Mouse (Mus musculus): ENCODE measurements around the gene Tff3. TPM values are rescaled to one million over a fixed set of nuclear protein-coding genes. Genes with fewer than 3 reads are reported as not detected.

Tff3 gene
- polyA plus RNA-seq (2012; rRNA removed), result not detected in 2 replicates

GRCm38 (mm10) chr17:31129452-31129851 is at the start of gene Tff3:
Gene Tff3 (minus strand): TSS chr17:31129646.
- DNase-seq (ENCODE audit: low spot score), result no peak

GRCm38 (mm10) chr17:31176321-31176720 is 46.9 kb upstream of the Tff3 start:
- DNase-seq (ENCODE audit: low spot score), result no peak

- no peak for DNase-seq (ENCODE audit: low spot score)
These were observed 40.4 kb upstream of the Tff3 start for GRCm38 (mm10) chr17:31169796-31170195.

- DNase-seq (ENCODE audit: low spot score), result no peak
These were observed 35.7 kb upstream of the Tff3 start, which contains the start of gene Tff1 for GRCm38 (mm10) chr17:31165127-31165526. Gene Tff1 (minus strand): TSS chr17:31165277.

GRCm38 (mm10) chr17:31163821-31164220 is 34.4 kb upstream of the Tff3 start:
- no peak for DNase-seq (ENCODE audit: low spot score)

DNA sequence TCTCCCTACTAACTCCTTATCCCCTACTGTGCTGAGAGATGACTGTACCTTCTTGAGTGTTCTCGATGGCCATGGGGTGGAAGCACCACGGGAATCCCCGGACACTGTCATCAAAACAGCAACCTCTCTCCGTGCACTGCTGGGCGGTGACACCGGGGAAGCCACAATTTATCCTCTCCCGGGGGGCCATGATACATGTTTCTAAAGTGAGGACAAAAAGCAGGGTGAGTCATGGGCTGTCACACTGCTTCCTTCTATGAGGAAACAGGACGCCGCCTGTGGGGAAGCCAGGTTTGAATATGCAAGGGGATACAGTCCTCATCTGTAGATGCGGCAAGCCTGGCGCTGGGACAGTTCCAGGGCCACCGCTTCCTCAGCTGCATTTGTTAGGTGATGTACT is 33.2 kb upstream of the Tff3 start:
- DNase-seq (ENCODE audit: low spot score), result no peak

- no peak for DNase-seq (ENCODE audit: low spot score)
These were observed 30.8 kb upstream of the Tff3 start for GRCm38 (mm10) chr17:31160291-31160690.

- no peak for DNase-seq (ENCODE audit: low spot score)
These were observed 28.5 kb upstream of the Tff3 start for GRCm38 (mm10) chr17:31157921-31158320.

- DNase-seq (ENCODE audit: low spot score), result no peak
These were observed 24.3 kb upstream of the Tff3 start for GRCm38 (mm10) chr17:31153785-31154184.

DNA sequence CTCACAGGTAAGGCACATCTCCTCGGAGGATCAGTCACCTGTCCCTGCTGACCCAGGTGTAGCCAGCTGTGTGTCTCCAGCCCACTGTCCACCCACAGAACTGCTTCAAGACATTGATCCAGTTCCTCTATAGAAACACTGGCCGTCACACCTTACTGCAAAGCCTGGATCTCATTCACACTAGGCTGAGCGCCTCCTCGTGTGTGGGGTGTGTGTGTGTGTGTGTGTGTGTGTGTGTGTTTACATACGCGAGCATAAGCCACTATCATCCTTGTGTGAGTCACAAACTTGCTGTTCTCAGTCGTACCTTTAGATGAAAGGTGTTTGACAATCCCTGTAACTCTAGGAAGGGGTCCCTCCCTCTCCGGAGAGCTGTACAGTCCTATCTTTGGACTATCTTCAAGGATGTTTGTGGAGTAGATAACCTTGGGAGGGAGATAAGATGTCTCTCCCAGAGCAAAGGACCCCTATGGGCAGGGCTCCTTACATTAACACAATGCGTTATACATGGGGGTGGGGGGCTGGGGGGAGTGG is 23.6 kb upstream of the Tff3 start:
- no peak for DNase-seq (ENCODE audit: low spot score)

DNA sequence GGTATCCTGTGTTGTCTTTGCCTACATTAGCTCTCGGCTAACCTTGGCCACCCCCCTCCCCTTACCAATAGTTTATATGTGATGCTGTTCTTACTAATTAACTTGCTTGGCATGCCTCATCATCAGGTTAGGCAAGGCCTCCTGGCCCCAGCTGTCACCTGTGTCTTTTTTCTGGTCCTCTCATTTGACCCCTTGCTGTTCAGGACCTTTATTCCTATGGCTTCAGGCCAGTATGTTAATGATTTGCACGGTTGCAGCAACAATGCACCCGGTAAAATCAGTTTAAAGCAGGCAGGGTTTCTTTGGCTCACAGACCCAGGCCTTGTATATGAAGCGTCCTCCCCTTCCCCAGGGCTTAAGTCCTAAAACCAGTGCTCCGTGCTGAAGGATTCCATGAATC is 23.1 kb upstream of the Tff3 start:
- no peak for DNase-seq (ENCODE audit: low spot score)

DNA sequence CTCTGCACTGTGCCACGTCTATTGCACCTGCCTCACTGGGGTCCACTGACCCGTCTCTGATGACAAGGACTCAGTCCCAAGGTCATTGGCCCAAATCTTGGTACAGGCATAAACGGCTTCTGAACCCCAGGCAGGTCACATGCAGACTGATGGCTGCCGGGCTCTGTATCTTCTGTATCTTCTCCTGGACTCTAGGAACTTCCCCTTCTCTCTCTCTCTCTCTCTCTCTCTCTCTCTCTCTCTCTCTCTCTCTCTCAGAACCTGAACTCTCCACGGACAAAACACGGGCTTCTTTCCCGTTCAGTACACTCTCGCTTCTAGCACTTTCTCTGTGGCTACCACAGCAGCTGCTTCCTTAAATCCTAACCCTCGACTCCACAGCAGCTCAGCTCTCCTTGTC is 16.6 kb upstream of the Tff3 start:
- DNase-seq (ENCODE audit: low spot score), result no peak

DNA sequence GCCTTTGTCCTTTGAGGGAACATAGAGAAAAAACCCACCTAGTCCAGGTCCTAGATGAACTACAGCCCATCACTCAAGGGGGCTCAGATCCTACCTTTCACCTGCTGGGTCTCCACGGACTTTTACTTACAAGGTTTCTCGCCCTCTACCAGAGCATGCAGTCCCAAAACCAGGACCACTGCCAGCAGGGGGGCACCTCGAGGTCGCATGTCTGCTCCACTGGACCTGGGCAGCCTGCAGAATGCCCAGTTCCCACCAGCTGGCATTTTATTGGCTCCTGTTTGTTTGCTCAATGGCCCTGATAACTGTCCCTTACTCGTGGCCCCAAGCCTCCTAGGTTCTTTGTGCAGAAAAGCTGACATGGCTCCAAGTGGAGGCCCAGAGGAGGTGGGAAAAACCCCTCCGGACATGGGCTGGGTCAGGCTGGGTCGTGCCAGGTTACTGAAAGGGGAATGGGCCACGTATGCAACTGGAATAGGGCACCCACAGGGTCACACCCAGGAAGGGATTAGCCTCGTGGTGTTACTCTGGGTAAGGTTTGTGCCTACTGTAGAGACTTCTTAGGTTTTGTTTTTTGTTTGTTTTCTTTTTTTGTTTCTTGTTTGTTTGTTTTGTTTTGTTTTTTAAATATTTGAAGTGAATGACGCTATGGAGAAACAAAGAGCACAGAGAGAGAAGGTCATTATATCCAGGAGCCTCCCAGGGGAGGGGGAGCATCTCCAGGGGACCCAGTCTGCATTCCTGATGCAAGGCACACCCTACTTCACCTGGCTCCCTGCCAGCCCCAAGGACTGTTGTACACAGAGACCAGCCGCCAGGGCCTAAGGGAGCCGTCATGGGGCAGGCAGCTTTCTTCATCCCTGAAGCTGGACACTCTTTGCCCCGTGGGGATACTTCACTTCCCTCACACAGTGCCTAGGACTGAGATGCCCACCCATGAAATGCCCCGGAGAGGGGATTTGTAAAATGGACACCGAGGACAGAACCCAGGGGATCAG is 14.9 kb upstream of the Tff3 start, which contains the start of gene Tff2:
TSS of gene Tff2 (minus strand) at position 243 of the 998 bp plus-strand sequence.
- DNase-seq (ENCODE audit: low spot score), result no peak

DNA sequence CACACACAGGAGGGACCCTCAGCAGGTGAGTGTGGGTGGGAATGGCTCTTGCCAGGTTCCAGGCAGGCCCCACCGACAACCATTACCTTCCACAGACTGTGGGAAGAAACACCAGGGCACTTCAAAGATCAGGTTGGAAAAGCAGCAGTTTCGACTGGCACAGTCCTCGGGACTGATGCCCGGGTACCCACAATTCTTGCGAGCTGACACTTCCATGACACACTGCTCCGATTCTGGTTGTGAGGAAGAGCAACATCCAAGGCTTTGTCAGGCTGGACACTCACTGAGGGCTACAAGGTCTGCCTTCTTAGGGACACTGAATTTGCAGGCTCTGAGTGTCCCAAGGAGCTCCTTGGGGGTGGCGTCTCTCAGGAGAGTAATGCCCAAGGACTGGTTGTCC is 12.7 kb upstream of the Tff3 start:
- DNase-seq (ENCODE audit: low spot score), result no peak

DNA sequence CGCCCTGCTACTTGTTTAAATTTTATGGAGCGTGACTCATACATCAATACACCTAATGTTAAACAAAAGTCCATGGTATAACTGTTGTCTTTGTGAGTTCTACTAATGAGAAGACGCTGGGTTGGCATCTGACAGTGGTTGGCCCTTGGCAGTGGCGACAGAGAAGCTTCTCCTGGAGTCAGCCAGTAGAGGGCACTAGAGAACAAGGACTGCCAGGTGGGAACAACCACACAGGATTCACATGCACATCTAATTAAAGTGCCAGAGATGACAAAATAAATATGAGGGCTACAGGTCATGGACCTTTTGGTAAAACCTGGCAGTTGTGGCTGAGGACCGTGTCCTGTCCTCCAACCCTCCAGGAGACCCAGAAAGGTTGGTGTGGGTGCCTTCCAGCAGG is 9.0 kb upstream of the Tff3 start:
- no peak for DNase-seq (ENCODE audit: low spot score)

- no peak for DNase-seq (ENCODE audit: low spot score)
These were observed 7.4 kb upstream of the Tff3 start for GRCm38 (mm10) chr17:31136821-31137220.

DNA sequence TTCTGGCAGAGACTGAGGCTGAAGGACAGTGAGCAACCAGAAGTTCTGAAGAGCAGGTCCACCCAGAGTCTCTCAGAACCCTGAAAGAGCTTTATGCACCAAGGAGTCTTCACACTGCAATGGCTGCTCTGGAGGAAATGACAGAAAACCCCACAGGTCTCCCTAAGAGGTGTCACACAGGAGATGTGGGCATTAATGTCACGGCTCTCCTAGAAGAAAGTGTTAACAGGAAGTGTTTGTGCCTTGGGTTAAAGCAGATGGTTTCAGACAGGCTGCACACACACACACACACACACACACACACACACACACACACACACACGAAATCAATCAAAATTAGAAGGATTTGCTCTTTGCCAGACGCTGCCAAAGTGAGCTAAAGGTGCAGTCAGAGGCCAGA is 6.8 kb upstream of the Tff3 start:
- no peak for DNase-seq (ENCODE audit: low spot score)

DNA sequence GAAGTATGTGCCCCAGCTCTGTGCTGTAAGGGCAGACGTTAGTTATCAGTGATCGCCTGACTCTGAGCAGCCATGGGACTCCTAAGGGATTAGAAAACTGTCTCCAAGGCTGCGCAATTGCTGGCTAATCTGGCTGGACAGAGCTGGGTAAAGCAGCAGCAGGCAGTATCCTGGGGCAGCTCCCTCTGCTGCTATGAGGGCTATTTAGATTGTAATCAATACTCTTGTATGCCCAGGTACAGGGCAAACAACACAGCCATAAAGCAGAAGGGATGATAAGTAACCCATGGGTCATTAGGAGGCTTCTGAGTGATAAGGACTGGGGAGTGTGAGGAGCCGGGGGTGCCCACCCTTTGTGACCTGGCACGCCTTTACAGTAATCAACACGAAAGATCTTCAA is 5.5 kb upstream of the Tff3 start:
- DNase-seq (ENCODE audit: low spot score), result no peak

DNA sequence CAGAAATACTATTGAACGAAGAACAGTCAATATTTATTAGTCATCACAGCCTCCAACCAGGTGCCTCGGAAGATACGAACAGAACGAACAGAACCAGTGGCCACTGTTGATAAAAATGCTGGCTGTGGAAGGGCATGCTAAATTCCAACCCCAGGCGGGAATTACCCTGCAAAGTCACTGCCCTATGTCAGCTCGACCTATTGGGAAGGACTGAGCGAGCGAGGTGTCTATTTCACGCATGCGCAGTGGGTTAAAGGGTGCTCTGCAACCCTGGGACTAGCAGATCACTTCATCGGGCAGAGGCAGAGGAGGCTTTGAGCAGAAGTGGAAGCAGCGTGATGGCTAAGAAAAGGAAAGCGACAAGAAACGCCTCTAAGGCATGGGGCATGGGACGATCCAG is 4.3 kb upstream of the Tff3 start:
- no peak for DNase-seq (ENCODE audit: low spot score)

DNA sequence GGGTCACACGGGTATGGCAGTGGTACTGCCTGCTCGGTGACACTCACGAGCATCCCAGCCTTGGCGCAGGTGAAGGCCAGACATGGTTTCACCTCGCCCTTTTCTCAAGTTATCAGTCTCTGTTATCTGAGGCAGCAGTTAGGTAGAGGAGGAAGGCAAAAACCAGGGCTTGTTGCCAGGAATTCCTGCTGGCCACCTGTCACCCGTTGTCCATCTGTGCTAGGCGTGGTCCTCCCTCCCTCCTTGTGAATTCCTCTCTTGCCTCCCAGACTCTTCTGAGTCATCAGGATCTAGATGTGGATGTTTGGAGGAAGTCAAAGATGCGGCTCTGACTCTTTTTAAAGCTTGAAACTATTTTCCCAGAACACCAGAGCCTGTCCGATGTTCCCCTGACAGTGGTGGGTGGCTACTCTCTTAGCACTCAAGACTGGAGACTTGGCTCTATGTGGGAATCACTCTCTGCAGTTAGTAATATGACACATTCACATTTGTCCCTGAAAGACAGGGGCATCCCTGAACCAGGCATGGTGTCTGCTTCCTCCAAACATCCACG is 1.9 kb upstream of the Tff3 start:
- no peak for DNase-seq (ENCODE audit: low spot score)

GRCm38 (mm10) chr17:31128708-31129318 is 633 bp downstream of the Tff3 start:
- DNase-seq (ENCODE audit: low spot score), result no peak

GRCm38 (mm10) chr17:31125548-31126266 is 3.7 kb downstream of the Tff3 start:
- DNase-seq (ENCODE audit: low spot score), result no peak

Measured in urinary bladder, adult 2 months (tissue).